Mouse (Mus musculus): ENCODE results near the gene Rundc3a. TPM values are rescaled to one million over a fixed set of nuclear protein-coding genes. Genes with fewer than 3 reads are reported as not detected.
"Not testable (repeated sequence)": the region's sequence is repeated elsewhere in the genome, so short reads cannot be mapped to it uniquely, and the experiment has no call there.

Gene Rundc3a
- total RNA-seq, 2 experiments from 2014 or later = not detected

DNA sequence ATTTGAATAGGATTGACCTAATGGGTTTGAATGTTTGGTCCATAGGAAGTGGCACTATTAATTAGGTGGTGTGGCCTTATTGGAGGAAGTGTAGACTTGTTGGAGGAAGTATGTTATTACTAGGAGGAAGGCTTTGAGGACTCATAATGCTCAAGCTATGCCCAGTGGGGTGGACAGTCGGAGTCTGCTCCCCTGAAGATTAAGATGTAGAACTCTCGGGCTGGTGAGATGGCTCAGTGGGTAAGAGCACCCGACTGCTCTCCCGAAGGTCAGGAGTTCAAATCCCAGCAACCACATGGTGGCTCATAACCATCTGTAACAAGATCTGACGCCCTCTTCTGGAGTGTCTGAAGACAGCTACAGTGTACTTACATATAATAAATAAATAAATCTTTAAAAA lies 3.8 kb upstream of the Rundc3a start:
- ATAC-seq (replicated peaks; ENCODE audit: poor library complexity, severe bottlenecking) = not testable (repeated sequence)

DNA sequence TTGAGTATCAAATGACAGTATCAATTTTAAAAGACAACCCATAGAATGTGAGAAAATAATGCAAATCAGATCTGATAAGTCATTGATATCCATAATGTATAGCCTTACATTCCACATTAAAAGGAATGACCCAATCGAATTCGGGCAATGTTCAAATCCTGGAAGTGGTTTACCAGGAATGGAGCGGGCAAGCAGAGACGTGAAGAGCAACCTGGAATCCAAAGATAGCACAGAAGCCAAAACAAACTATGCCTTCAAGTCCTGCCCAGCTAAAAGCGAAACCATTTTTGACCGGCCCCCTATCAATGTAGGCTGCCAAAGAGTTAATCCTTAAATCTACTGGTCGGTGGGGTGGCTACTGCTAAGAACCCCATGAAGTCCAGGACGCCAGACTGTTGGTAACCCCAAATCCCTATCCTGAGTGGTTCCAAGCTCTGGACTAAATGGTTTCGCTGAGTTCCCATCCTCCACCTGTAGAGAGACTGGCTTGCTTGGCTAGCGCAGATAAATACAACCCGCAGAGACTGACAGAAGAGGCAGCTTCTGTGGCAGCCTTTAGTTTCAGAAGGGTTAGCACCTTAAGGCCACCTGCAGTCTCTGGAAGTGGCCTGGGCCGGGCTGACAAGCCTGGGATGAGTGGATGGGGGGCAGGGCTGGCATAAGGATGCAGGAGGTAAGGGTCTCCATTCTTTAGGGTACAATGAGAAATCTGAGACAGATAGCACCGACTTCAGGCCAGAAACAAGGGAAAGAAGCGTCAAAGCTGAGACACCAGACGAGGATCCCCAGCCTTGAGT lies 564 bp upstream of the Rundc3a start:
- ATAC-seq (replicated peaks; ENCODE audit: poor library complexity, severe bottlenecking) = no peak

DNA sequence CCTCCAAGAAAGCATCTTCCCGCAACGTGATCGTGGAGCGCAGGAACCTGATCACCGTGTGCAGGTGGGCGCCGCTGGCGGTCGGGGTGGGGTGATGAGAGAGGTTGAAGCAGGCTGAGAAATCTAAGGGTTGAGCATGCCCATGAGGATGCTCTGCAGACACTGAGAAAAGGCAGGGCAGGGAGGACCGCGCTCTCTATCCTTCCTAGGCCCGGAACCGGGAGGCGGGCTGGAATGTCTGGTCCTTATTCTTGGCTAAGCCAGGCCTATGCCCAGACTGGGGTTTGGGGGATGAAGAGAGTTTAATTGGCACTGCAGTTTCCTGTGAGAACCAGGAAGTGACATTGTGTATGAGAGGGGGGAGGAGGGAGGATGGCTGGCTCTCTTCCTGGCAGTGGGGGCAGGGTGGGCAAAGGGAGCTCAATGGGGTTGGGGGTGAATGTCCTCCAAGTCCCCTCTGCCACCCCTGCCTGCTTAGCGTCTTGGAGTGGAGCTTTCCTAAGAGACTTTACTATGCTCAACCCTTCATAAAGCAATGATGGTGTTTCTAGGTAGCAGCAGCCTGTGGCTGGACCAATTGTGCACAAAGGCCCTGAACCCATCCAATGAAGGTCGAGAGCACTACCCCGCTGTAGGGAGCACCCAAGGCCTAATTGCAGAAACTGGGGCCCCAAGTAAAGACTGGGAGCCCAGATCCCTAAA lies 667 bp downstream of the Rundc3a start:
- ATAC-seq (replicated peaks; ENCODE audit: poor library complexity, severe bottlenecking) = no peak

DNA sequence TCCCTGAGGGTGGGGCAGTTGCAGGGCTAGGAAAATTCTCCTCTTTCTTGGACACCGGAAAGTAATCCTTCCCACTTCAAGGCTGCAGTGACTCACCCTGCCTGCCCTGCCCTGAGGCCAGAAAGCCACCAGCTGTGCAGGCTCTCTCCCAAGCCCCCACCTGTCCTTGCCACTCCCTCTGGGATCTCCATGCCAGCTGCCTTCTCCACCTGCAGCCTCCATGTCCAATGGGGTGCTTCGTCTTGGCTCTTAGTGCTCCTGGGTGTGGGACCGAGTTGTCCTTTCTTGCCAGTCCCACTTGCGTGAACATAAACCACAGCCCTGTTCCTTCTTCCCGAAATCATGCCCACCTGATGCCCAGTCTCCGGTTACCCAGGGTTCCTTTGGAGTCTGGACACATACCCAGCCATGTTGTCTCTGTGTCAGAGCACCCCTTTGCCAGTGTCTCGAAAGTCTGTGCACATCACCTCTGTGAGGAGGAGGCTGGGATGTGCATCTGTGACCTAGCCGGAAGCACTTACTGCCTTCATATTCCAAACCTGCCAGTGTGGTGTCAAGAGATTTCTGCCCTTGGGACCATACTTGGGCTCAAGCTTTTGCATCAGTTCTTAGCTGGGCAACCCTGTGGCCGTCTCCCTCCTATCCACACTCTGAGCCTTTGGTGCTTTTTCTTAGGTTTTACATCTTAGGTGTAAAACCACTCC lies 1.4 kb downstream of the Rundc3a start:
- ATAC-seq (replicated peaks; ENCODE audit: poor library complexity, severe bottlenecking) = no peak

DNA sequence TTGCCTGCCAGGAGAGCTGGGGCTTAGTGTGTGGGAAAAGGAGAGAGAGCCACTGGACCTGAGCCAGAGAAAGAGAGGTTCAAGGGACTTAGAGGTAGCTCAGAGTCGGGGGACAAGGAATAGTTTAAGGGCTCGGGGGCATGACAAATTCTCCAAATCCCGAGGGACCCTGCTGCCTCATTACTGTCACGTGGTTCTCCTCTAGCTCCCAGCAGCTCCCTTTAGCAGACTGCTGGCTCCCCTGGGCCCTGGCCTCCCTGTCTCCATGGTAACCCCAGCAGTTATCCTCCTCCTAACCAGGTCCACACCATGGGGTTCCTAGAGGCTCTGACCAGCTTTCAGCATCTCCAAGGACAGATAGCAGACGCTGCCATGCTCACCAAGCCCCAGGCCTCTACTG lies 2.0 kb downstream of the Rundc3a start:
- ATAC-seq (replicated peaks; ENCODE audit: poor library complexity, severe bottlenecking) = no peak

DNA sequence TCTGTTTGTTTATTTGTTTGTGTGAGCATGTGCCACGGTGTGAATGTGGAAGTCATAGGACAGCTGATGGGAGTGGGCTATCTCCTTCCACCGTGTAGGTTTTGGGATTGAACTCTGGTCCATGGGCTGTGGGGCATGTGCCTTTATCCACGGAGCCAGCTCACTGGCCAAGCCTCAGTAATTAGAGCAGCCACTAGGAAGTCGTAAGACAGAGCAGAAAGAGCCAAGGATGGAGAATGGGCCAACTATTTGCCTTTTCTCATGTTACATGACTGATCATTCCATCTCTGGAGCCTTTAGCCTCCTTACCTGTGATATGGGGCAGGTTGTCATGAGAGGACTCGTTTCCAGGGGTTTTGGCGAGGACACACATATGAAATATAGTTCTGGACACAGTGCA lies 3.1 kb downstream of the Rundc3a start:
- no peak for ATAC-seq (replicated peaks; ENCODE audit: poor library complexity, severe bottlenecking)

DNA sequence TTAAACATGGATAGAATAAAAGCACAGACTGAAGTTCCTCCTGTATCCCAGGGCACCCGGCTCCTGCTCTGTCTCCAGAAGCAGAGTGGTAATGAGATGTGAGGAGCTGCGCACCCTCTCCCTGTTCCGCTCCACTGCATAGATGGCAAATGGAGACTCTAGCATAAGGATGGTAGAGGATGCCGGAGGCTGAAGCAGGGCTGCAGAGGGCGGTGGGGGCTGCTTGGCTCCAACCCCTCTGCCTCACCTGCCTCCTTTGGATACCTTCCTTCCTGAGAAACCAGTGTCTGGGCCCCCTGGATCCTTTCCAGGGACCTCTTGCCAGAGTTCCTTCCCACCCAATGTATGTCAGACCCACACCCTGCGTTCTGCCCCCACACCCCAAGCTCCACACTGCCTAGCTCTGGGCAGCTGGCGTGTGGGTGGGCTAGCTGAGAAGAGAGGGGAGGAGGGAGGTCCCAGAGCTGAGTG lies 3.5 kb downstream of the Rundc3a start:
- no peak for ATAC-seq (replicated peaks; ENCODE audit: poor library complexity, severe bottlenecking)

DNA sequence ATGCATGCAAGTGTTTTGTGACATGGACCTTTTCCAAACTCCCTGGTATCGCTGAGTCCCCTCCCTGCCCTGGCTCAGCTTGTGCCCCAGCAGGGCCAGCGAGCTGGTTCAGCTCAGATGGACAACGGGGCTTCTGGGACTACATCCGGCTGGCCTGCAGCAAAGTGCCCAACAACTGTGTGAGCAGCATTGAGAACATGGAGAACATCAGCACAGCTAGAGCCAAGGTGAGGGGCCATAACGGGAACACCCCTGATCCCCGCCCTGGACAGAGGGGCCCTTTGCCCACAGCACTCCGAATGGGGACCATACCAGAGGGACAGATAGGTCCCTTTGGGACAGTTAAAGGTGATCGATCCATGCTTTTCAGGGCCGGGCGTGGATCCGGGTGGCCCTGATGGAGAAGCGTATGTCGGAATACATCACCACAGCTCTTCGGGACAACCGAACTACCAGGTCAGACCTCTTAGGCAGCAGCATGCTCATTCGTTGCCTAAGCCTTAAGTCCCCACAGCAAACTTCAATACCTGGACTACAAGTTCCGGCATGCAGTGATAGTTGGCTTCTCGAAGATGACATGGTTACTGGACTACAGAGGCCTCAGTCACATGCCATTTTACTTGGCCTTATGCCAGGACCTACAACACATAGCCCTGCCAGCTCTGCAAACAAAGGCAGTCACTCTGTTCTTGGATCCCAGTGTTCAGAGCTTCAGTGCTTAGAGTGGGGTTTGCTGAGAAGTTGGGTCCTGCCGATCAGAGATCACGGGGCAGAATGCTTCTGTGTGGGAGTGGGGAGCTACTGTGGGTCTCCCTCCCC lies 5.0 kb downstream of the Rundc3a start:
- ATAC-seq (replicated peaks; ENCODE audit: poor library complexity, severe bottlenecking) = no peak

DNA sequence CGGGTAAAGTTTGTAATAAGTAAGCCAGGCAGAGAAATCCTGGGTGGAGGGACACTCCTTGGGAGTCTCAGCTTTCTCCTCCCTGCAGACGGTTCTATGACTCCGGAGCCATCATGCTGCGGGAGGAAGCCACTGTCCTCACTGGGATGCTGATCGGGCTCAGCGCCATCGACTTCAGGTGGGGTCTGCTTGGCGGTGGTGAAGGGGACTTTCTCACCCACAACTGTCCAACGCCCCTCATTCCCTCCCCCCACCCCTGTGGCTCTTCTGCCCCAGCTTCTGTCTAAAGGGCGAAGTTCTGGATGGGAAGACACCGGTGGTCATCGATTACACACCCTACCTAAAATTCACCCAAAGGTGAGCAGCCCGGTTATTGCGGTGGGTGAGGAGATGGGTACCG lies 5.9 kb downstream of the Rundc3a start:
- ATAC-seq (replicated peaks; ENCODE audit: poor library complexity, severe bottlenecking) = no peak

DNA sequence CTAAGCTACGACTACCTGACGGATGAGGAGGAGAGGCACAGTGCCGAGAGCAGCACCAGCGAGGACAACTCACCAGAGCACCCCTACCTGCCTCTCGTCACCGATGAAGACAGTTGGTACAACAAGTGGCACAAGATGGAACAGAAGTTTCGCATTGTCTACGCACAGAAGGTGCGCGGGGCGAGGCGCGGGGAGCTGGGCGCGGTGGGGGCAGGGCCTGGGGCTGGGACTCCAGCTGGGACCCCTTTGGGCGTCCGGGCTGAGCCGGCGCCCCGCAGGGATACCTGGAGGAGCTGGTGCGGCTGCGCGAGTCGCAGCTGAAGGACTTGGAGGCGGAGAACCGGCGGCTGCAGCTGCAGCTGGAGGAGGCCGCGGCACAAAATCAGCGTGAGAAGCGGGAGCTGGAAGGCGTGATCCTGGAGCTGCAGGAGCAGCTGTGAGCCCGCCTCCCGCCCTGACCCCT lies 6.4 kb downstream of the Rundc3a start:
- no peak for ATAC-seq (replicated peaks; ENCODE audit: poor library complexity, severe bottlenecking)

DNA sequence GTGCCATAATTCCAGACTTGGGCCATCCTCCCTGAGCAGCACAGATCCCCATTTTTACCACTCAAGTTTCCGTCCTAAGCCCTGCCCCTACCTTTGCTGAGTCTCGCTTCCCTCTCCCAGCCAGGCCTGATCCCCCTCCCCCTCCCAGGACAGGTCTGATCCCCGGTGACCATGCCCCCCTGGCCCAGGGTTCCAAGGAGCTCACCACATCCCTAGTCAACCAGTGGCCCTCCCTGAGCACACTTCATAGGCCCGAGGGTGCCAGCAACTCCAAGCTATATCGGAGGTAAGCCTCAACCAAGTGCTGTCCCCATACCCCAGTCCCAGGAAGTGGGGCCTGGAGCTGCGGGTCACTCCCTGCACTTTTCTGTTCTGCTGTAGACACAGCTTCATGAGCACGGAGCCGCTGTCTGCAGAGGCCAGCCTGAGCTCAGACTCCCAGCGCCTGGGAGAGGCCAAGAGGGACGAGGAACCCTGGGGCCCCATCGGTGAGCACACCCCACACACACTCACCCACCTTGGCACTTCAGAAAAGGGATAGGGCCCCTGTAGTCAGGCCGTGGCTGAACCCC lies 7.4 kb downstream of the Rundc3a start:
- no peak for ATAC-seq (replicated peaks; ENCODE audit: poor library complexity, severe bottlenecking)

DNA sequence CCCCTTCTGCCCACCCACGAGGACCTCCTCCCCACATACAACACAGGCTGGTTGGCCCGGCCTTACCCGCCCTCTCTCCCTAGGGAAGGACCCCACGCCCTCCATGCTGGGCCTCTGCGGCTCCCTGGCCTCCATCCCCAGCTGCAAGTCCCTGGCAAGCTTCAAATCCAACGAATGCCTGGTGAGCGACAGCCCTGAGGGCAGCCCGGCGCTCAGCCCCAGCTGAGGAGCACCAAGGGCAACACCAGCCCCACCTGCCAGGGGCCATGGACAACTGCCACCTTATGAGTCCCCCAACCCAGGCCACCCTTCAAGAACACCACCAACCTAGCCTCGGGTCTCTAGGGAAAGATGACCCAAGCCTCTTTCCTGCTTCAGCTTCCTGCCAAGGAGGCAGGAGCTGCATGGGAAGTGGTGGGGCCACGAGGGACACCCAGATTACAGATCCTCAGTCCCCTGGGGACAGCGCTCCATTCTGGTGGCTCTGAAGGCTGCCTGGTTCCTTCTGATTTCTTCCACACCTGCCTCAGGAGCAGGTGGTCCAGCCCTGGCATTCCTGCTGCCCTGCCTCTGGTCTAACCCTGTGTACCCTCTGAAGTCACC lies 8.8 kb downstream of the Rundc3a start:
- ATAC-seq (replicated peaks; ENCODE audit: poor library complexity, severe bottlenecking) = no peak

DNA sequence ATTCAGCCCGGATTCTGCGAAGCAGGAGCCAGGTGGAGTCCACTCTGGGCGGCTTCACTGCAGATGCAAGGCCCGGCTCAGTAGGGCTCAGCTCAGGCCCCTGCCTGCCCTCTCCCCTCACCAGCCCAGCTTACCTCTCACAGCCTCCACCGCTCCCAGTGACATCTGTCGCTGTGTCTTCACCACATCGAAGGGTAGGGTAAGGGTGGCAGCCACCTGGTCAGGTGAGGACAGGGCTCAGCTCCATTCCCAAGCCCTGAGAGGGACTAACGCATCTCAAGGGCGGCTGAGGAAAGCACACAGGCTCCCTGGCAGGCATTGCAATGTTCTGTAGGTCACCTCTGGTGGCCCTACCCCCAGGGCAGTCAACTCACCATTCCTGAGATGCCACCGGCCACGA lies 10.5 kb downstream of the Rundc3a start:
- no peak for ATAC-seq (replicated peaks; ENCODE audit: poor library complexity, severe bottlenecking)

DNA sequence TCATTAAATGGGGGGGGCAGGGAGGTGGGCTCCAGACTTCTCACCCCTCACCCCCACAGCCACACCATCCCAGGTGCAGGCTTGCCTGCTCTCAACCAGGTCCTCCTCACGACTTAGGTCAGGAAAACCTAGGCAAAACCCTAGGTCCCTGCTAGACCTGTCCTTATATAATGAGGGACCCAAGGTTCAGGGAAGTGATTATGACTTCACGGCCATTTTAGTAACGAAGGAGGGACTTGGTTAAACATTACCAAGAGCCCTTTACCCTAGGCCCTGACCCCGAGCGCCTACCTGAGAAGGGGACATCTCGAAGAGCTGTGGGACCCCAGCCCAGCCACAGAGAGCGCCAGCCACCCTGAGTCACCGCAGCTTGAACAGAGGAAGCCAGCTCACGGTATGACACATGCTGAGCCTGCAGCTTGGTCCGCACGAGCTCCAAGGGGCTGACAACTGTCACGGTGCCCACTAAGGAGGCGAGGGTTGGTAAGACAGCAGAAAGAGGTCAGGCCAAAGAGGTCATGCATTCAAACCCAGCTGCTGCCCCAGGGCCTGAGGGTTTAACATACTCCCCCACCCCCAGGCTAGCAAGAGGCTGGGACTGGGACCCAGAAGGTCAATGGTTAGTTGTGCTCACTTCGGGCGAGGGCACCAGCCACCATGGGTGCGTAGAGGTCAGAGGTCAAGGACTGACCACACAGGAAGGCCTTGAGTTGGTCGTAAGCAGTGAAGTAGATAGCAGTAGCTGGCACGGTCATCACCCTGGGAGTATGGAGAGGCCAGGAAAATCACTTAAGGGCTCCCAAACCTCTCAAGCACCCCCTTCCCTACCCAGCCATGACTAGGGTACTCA lies 11.2 kb downstream of the Rundc3a start:
- ATAC-seq (replicated peaks; ENCODE audit: poor library complexity, severe bottlenecking) = no peak

DNA sequence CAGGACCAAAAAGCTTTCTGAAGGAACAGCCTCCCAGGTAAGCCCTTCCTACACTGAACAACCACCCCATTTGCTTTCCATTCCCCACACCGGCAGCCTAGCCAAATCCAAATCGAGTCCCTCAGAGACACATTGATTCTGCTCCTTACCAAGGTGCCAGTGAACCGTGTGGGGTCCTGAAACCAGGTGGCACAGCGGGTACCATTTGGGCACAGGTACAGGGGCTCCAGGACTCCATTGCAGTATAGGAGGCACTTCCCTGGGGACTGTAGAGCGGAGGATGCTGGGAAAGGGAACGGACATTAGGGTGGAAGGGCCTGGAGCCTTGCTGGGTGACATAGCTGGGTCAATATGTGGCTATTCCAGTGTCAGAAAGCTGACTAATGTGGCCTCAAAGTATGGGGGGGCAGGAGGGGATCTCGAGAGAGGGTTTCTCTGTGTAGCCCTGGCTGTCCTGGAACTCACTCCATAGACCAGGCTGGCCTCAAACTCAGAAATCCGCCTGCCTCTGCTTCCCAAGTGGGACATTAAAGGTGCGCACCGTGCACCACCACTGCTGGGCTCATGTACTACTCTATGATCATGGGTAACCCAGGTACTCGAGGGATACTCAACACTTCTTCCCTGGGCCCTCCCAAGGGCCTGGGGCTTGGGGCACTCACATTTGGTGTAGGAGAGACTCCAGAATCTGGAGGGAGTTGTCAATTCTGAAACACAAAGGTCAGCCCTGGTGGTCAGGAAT lies 12.5 kb downstream of the Rundc3a start:
- no peak for ATAC-seq (replicated peaks; ENCODE audit: poor library complexity, severe bottlenecking)

DNA sequence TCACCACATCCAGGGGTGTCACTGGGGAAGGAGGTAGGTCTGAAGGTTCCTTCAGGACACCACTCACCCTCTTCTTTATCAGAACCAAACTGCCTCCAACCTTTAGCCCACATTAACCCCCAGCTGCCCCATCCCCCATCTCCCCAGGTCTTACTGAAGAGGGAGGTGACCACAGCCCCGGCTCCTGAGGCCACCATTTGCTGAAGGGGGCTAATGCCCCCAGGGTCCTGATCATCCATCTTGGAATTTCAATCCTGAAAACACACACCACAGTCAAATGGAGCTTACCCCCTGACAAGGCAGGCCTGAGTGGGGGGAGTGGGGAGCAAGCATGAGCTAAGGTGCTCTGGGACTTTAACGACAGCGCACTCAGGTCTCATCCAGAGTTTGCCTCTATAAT lies 13.2 kb downstream of the Rundc3a start:
- no peak for ATAC-seq (replicated peaks; ENCODE audit: poor library complexity, severe bottlenecking)

DNA sequence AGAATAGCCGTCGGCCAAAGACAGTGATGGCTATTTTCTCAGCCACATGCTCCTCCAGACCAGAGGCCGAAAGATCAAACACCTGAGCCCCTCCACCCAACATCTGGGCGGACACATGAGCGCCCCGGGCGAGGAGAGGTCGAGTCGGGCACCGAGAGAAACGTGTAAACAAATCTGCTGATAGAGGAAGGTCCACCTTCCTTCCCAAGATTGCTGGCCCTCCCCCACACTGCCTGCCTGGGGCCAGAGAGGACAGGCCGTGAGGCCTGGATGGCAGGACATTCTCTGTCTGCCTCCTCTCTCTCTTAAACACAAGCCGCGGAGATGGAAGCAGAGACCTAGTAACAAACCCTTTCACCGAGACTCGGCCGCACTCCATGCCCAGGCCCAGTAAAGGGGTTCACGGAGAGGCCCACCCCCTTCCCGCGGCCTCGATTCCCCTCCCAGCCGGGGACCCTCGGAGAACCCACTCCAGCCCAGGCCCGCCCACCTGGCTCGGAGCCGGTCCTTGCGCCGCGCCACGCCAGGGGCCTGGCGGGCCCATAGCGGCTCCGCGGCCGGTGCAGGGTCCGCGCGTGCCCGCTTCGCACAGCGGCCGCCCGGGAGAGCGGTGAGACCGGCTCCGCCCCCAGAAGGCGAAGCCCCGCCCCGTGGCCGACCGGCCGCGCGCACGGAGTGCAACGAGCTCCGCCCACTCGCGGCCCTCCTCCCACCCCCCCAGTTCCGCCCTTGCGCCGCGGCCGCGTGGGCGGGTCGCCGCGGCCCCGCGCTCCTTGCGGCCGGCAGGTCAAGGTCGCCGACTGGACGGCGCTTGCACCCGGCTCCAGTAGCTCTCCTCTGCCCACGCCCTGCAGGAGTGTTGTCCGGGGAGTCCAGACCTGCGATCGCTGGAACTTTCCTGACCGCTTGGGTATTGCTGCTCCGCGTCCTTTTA lies 14.0 kb downstream of the Rundc3a start:
- peak; percentile 57 for ATAC-seq (replicated peaks; ENCODE audit: poor library complexity, severe bottlenecking)
